Mouse (Mus musculus) ovary, adult 2 months (tissue): ENCODE data around the gene Ddx43. TPM values are rescaled to one million over a fixed set of nuclear protein-coding genes. Genes with fewer than 3 reads are reported as not detected.

ENCODE experiments used
- polyA plus RNA-seq: library from polyadenylated mRNA; depleted of rRNA; stranded (reverse); fragments of >200 nt; gene quantifications from 2 replicates; pipeline ENCODE4 v1.2.3, GENCODE M21; 2012; rRNA removed

The Ddx43 gene
- 0.07 TPM in 1 of 2 replicates, not detected in the other for polyA plus RNA-seq

GRCm38 (mm10) chr9:78395630-78396351 is at the start of gene Ddx43:
Gene Ddx43, plus strand, starts transcription at chr9:78395777.

GRCm38 (mm10) chr9:78355611-78356010 is 40.0 kb upstream of the Ddx43 start, which contains the start of gene Gsta2:
Gene Gsta2, minus strand, starts transcription at chr9:78355788.

GRCm38 (mm10) chr9:78367959-78368358 is 27.6 kb upstream of the Ddx43 start, which contains the start of gene Dppa5a:
Gene Dppa5a, minus strand, starts transcription at chr9:78368177.

GRCm38 (mm10) chr9:78378113-78378785 is 17.3 kb upstream of the Ddx43 start, which contains the start of gene Ooep:
Gene Ooep, minus strand, starts transcription at chr9:78378725.

GRCm38 (mm10) chr9:78442579-78443392 is 47.2 kb downstream of the Ddx43 start, which contains the start of gene Cgas:
Gene Cgas, minus strand, starts transcription at chr9:78443237.

GRCm38 (mm10) chr9:78447973-78448873 is 52.6 kb downstream of the Ddx43 start, which contains the start of the genes Mto1 and Gm17324:
Gene Mto1, plus strand, starts transcription at chr9:78448208.
Gene Gm17324, minus strand, starts transcription at chr9:78448786.

Other genes starting within 250 kb of the Ddx43 start
- 26.3 and 30.1 TPM in 2 replicates for gene Gsta4, start 213.0 kb upstream of the Ddx43 start, polyA plus RNA-seq
- not detected in 2 replicates for gene Gsta1, start 165.1 kb upstream of the Ddx43 start, polyA plus RNA-seq
- not detected in 2 replicates for gene Gm3776, start 138.6 kb upstream of the Ddx43 start, polyA plus RNA-seq
- not detected in 2 replicates for gene Gm10639, start 105.9 kb upstream of the Ddx43 start, polyA plus RNA-seq
- 1.5 and 3.4 TPM in 2 replicates for gene Omt2a, start 81.0 kb upstream of the Ddx43 start, polyA plus RNA-seq
- 2.8 and 4.2 TPM in 2 replicates for gene Omt2b, start 68.2 kb upstream of the Ddx43 start, polyA plus RNA-seq
- 2.2 and 2.6 TPM in 2 replicates for gene Gsta2, start 40.0 kb upstream of the Ddx43 start, polyA plus RNA-seq
- gene Dppa5a, start 27.6 kb upstream of the Ddx43 start, polyA plus RNA-seq: 3.1 and 4.8 TPM in 2 replicates
- 6.8 and 7.6 TPM in 2 replicates for gene Ooep, start 17.1 kb upstream of the Ddx43 start, polyA plus RNA-seq
- gene Cgas, start 47.5 kb downstream of the Ddx43 start, polyA plus RNA-seq: 0.77 and 1.4 TPM in 2 replicates
- 18.1 and 27.4 TPM in 2 replicates for gene Mto1, start 52.4 kb downstream of the Ddx43 start, polyA plus RNA-seq
- gene Gm17324, start 53.0 kb downstream of the Ddx43 start, polyA plus RNA-seq: 0.21 and 0.71 TPM in 2 replicates
- 2,344 and 3,976 TPM in 2 replicates for gene Eef1a1, start 93.4 kb downstream of the Ddx43 start, polyA plus RNA-seq
- gene Slc17a5, start 192.3 kb downstream of the Ddx43 start, polyA plus RNA-seq: 8.0 TPM in 2 replicates
- 0.87 and 2.8 TPM in 2 replicates for gene Cd109, start 219.8 kb downstream of the Ddx43 start, polyA plus RNA-seq